Mouse (Mus musculus): ENCODE results near the gene Olfr215. TPM values are rescaled to one million over a fixed set of nuclear protein-coding genes. Genes with fewer than 3 reads are reported as not detected.
"Not testable (repeated sequence)": the region's sequence is repeated elsewhere in the genome, so short reads cannot be mapped to it uniquely, and the experiment has no call there.

Olfr215 gene
- polyA plus RNA-seq, 1 experiment from 2014 or later, result not detected

- no peak overlapping the region for H3K4me2 ChIP-seq
- H3K9me3 ChIP-seq (replicated peaks), result no peaks in the 10 kb centered on the region
- no peak overlapping the region for H3K27ac ChIP-seq (ENCODE audit: poor library complexity, severe bottlenecking)
- WGBS, result 30% methylated on average over 3 of the region's 3 CpGs
- no peak overlapping the region for H3K4me3 ChIP-seq
- H3K4me1 ChIP-seq (replicated peaks), result no peaks in the 10 kb centered on the region
- no peak overlapping the region for H3K9ac ChIP-seq
- H3K27me3 ChIP-seq (replicated peaks), result 0 out of 2 replicates have a peak, but pooled peaks cover 6% of the 10 kb centered on the region
- no peak for ATAC-seq (ENCODE audit: insufficient number of reproducible peaks, low FRiP score)
- no peaks in the 10 kb centered on the region for H3K36me3 ChIP-seq
Observed at GRCm38 (mm10) chr6:116569834-116570233, 14.2 kb downstream of the Olfr215 start.

GRCm38 (mm10) chr6:116554952-116555351 is 29.0 kb downstream of the Olfr215 start:
- H3K9me3 ChIP-seq (replicated peaks), result no peaks in the 10 kb centered on the region
- H3K36me3 ChIP-seq, result no peaks in the 10 kb centered on the region
- H3K4me2 ChIP-seq, result no peak overlapping the region
- no peak overlapping the region for H3K27ac ChIP-seq (ENCODE audit: poor library complexity, severe bottlenecking)
- no peak for ATAC-seq (ENCODE audit: insufficient number of reproducible peaks, low FRiP score)
- H3K27me3 ChIP-seq (replicated peaks), result 0 out of 2 replicates have a peak, but pooled peaks cover 3% of the 10 kb centered on the region
- no peak overlapping the region for H3K4me3 ChIP-seq
- WGBS, result 67% methylated on average over 3 of the region's 3 CpGs
- no peaks in the 10 kb centered on the region for H3K4me1 ChIP-seq (replicated peaks)
- H3K9ac ChIP-seq, result no peak overlapping the region

- WGBS, result 75% methylated on average over 1 of the region's 1 CpGs
- no peak within 1 kb of the TSS for H3K27ac ChIP-seq (ENCODE audit: poor library complexity, severe bottlenecking)
- no peak within 1 kb of the TSS for H3K9ac ChIP-seq
- H3K4me2 ChIP-seq, result no peak within 1 kb of the TSS
- no peak for ATAC-seq (ENCODE audit: insufficient number of reproducible peaks, low FRiP score)
- H3K4me1 ChIP-seq (replicated peaks), result no peaks in the 10 kb centered on the region
- 0 out of 2 replicates have a peak, but pooled peaks cover 1% of the 10 kb centered on the region for H3K27me3 ChIP-seq (replicated peaks)
- H3K9me3 ChIP-seq (replicated peaks), result no peaks in the 10 kb centered on the region
- no peak within 1 kb of the TSS for H3K4me3 ChIP-seq
- H3K36me3 ChIP-seq, result no peaks in the 10 kb centered on the region
Observed at GRCm38 (mm10) chr6:116553935-116554334, 30.1 kb downstream of the Olfr215 start, which contains the start of gene Olfr214. TSS of gene Olfr214 (plus strand) at chr6:116554235.

GRCm38 (mm10) chr6:116550841-116551240 is 33.2 kb downstream of the Olfr215 start, which contains the start of gene Gm5580:
TSS of gene Gm5580 (plus strand) at chr6:116551141.
- not testable (repeated sequence) for H3K9me3 ChIP-seq (replicated peaks); H3K36me3 ChIP-seq; H3K9ac ChIP-seq; H3K27me3 ChIP-seq (replicated peaks); ATAC-seq (ENCODE audit: insufficient number of reproducible peaks, low FRiP score); H3K4me1 ChIP-seq (replicated peaks); H3K4me3 ChIP-seq; H3K27ac ChIP-seq (ENCODE audit: poor library complexity, severe bottlenecking); H3K4me2 ChIP-seq
- WGBS, result 89% methylated on average over 11 of the region's 11 CpGs

- Histone ChIP-seq H3K27ac (ENCODE audit: poor library complexity, severe bottlenecking) (no peak overlapping the region), H3K4me3 (no peak overlapping the region), H3K4me1 (replicated peaks) (no peaks in the 10 kb centered on the region), H3K27me3 (replicated peaks) (0 out of 2 replicates have a peak, but pooled peaks cover 7% of the 10 kb centered on the region), H3K9ac (no peak overlapping the region), H3K4me2 (no peak overlapping the region), H3K36me3 (no peaks in the 10 kb centered on the region), H3K9me3 (replicated peaks) (no peaks in the 10 kb centered on the region)
- WGBS, result 76% methylated on average over 2 of the region's 2 CpGs
- ATAC-seq (ENCODE audit: insufficient number of reproducible peaks, low FRiP score), result no peak
Observed at GRCm38 (mm10) chr6:116542500-116542899, 41.5 kb downstream of the Olfr215 start.

GRCm38 (mm10) chr6:116538156-116538555 is 45.8 kb downstream of the Olfr215 start, which contains the start of gene Olfr213:
TSS of gene Olfr213 (plus strand) at chr6:116538456.
- no peaks in the 10 kb centered on the region for H3K9me3 ChIP-seq (replicated peaks)
- H3K4me3 ChIP-seq, result no peak within 1 kb of the TSS
- H3K36me3 ChIP-seq, result no peaks in the 10 kb centered on the region
- no peak within 1 kb of the TSS for H3K4me2 ChIP-seq
- WGBS, result 67% methylated on average over 1 of the region's 1 CpGs
- 0 out of 2 replicates have a peak, but pooled peaks cover 4% of the 10 kb centered on the region for H3K27me3 ChIP-seq (replicated peaks)
- no peak within 1 kb of the TSS for H3K27ac ChIP-seq (ENCODE audit: poor library complexity, severe bottlenecking)
- ATAC-seq (ENCODE audit: insufficient number of reproducible peaks, low FRiP score), result no peak
- no peak within 1 kb of the TSS for H3K9ac ChIP-seq
- H3K4me1 ChIP-seq (replicated peaks), result no peaks in the 10 kb centered on the region

Other genes starting within 250 kb of the Olfr215 start
- 35.3 and 35.7 TPM in 2 replicates for gene March8, start 246.2 kb downstream of the Olfr215 start, polyA plus RNA-seq (2016; fragmentation: Nextera tagmentation; extraction: Ambion mirVana)
- 2.6 and 2.7 TPM in 2 replicates for gene Alox5, start 123.0 kb downstream of the Olfr215 start, polyA plus RNA-seq (2016; fragmentation: Nextera tagmentation; extraction: Ambion mirVana)
- not detected in 2 replicates for gene Olfr211, start 95.1 kb downstream of the Olfr215 start, polyA plus RNA-seq (2016; fragmentation: Nextera tagmentation; extraction: Ambion mirVana)
- not detected in 2 replicates for gene Olfr212, start 77.7 kb downstream of the Olfr215 start, polyA plus RNA-seq (2016; fragmentation: Nextera tagmentation; extraction: Ambion mirVana)
- gene Olfr213, start 45.7 kb downstream of the Olfr215 start, polyA plus RNA-seq (2016; fragmentation: Nextera tagmentation; extraction: Ambion mirVana), result not detected in 2 replicates
- gene Gm5580, start 33.1 kb downstream of the Olfr215 start, polyA plus RNA-seq (2016; fragmentation: Nextera tagmentation; extraction: Ambion mirVana), result 0.33 TPM in 2 replicates
- gene Olfr214, start 30.0 kb downstream of the Olfr215 start, polyA plus RNA-seq (2016; fragmentation: Nextera tagmentation; extraction: Ambion mirVana), result not detected in 2 replicates
- gene Zfp422, start 44.8 kb upstream of the Olfr215 start, polyA plus RNA-seq (2016; fragmentation: Nextera tagmentation; extraction: Ambion mirVana), result 95.4 and 97.7 TPM in 2 replicates
- gene Depp1, start 66.4 kb upstream of the Olfr215 start, polyA plus RNA-seq (2016; fragmentation: Nextera tagmentation; extraction: Ambion mirVana), result 4.0 and 4.9 TPM in 2 replicates
- 5.6 and 6.5 TPM in 2 replicates for gene Rassf4, start 89.8 kb upstream of the Olfr215 start, polyA plus RNA-seq (2016; fragmentation: Nextera tagmentation; extraction: Ambion mirVana)
- 0.06 and 0.08 TPM in 2 replicates for gene Tmem72, start 132.7 kb upstream of the Olfr215 start, polyA plus RNA-seq (2016; fragmentation: Nextera tagmentation; extraction: Ambion mirVana)